Mouse (Mus musculus): ENCODE data around the gene Vmn1r129. TPM values are rescaled to one million over a fixed set of nuclear protein-coding genes. Genes with fewer than 3 reads are reported as not detected.
"Not testable (repeated sequence)": the region's sequence is repeated elsewhere in the genome, so short reads cannot be mapped to it uniquely, and the experiment has no call there.

Gene Vmn1r129
- polyA plus RNA-seq (2012; ENCODE audit: insufficient read depth, insufficient read length, low replicate concordance, missing spikeins) = not detected in 2 replicates

GRCm38 (mm10) chr7:21361191-21361590 lies at the start of gene Vmn1r129:
TSS of gene Vmn1r129 (minus strand) at chr7:21361291.
- H3K4me1 ChIP-seq (ENCODE audit: control insufficient read depth, insufficient read depth, low read length); H3K4me3 ChIP-seq (ENCODE audit: insufficient read depth, low read depth, low read length): not testable (repeated sequence)
- no CpG with 5 or more reads among the region's 1 CpGs for WGBS

DNA sequence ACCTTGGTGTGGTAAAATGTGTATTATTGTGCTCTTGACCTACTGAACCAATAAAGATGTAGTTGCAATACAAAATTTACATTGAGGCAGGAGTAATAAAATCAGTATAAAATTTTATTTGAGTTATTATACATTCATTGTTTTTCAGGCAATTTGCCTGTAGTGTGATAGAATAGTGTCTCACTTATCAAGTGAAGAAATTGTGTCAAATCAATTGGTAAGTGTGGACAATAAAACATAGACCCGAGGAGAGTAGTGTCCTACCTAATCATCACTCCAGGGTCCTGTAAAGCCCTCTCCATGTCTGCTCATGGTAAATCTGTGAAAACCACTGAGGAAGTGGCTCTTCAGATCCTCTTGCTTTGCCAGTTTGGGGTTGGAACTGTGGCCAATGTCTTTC lies 12.0 kb downstream of the Vmn1r129 start, which contains the start of gene Vmn1r128:
TSS of gene Vmn1r128 (plus strand) at position 301 of the 400 bp plus-strand sequence.
- H3K4me3 ChIP-seq (ENCODE audit: insufficient read depth, low read depth, low read length); H3K4me1 ChIP-seq (ENCODE audit: control insufficient read depth, insufficient read depth, low read length); H3K27ac ChIP-seq (ENCODE audit: insufficient read depth, low read depth, low read length): not testable (repeated sequence)
- 69% methylated on average over 1 of the region's 1 CpGs for WGBS

More at GRCm38 (mm10) chr7:21361191-21361590, at the start of gene Vmn1r129:
- not testable (repeated sequence) for H3K27ac ChIP-seq (ENCODE audit: insufficient read depth, low read depth, low read length)

- not testable (repeated sequence) for H3K4me1 ChIP-seq (ENCODE audit: control insufficient read depth, insufficient read depth, low read length); H3K4me3 ChIP-seq (ENCODE audit: insufficient read depth, low read depth, low read length); H3K27ac ChIP-seq (ENCODE audit: insufficient read depth, low read depth, low read length)
- WGBS = no CpG with 5 or more reads among the region's 3 CpGs
Measured at GRCm38 (mm10) chr7:21319761-21320160, 41.3 kb downstream of the Vmn1r129 start, which contains the start of gene Vmn1r127. TSS of gene Vmn1r127 (minus strand) at chr7:21319861.

Other genes with a start within 250 kb of the Vmn1r129 start
- gene Vmn1r122, start 227.2 kb downstream of the Vmn1r129 start, polyA plus RNA-seq (2012; ENCODE audit: insufficient read depth, insufficient read length, low replicate concordance, missing spikeins) = not detected in 2 replicates
- gene Vmn1r123, start 199.1 kb downstream of the Vmn1r129 start, polyA plus RNA-seq (2012; ENCODE audit: insufficient read depth, insufficient read length, low replicate concordance, missing spikeins) = not detected in 2 replicates
- not detected in 2 replicates for gene Gm5157, start 170.9 kb downstream of the Vmn1r129 start, polyA plus RNA-seq (2012; ENCODE audit: insufficient read depth, insufficient read length, low replicate concordance, missing spikeins)
- not detected in 2 replicates for gene Vmn1r124, start 100.7 kb downstream of the Vmn1r129 start, polyA plus RNA-seq (2012; ENCODE audit: insufficient read depth, insufficient read length, low replicate concordance, missing spikeins)
- gene Vmn1r125, start 89.1 kb downstream of the Vmn1r129 start, polyA plus RNA-seq (2012; ENCODE audit: insufficient read depth, insufficient read length, low replicate concordance, missing spikeins) = not detected in 2 replicates
- gene Vmn1r126, start 59.8 kb downstream of the Vmn1r129 start, polyA plus RNA-seq (2012; ENCODE audit: insufficient read depth, insufficient read length, low replicate concordance, missing spikeins) = not detected in 2 replicates
- gene Vmn1r127, start 41.4 kb downstream of the Vmn1r129 start, polyA plus RNA-seq (2012; ENCODE audit: insufficient read depth, insufficient read length, low replicate concordance, missing spikeins) = not detected in 2 replicates
- not detected in 2 replicates for gene Vmn1r128, start 11.9 kb downstream of the Vmn1r129 start, polyA plus RNA-seq (2012; ENCODE audit: insufficient read depth, insufficient read length, low replicate concordance, missing spikeins)
- gene Gm6882, start 71.5 kb upstream of the Vmn1r129 start, polyA plus RNA-seq (2012; ENCODE audit: insufficient read depth, insufficient read length, low replicate concordance, missing spikeins) = not detected in 2 replicates
- not detected in 2 replicates for gene Vmn1r130, start 150.5 kb upstream of the Vmn1r129 start, polyA plus RNA-seq (2012; ENCODE audit: insufficient read depth, insufficient read length, low replicate concordance, missing spikeins)
- not detected in 2 replicates for gene Vmn1r131, start 184.8 kb upstream of the Vmn1r129 start, polyA plus RNA-seq (2012; ENCODE audit: insufficient read depth, insufficient read length, low replicate concordance, missing spikeins)